Mouse (Mus musculus): Measurements from ENCODE around the gene Slc37a1. TPM values are rescaled to one million over a fixed set of nuclear protein-coding genes. Genes with fewer than 3 reads are reported as not detected.
A peak's percentile ranks its signal among the peaks of the same experiment; 100 is the strongest.
"Not testable (repeated sequence)": the region's sequence is repeated elsewhere in the genome, so short reads cannot be mapped to it uniquely, and the experiment has no call there.

The Slc37a1 gene
- polyA plus RNA-seq, 1 experiment from 2014 or later: 5.5 TPM

DNA sequence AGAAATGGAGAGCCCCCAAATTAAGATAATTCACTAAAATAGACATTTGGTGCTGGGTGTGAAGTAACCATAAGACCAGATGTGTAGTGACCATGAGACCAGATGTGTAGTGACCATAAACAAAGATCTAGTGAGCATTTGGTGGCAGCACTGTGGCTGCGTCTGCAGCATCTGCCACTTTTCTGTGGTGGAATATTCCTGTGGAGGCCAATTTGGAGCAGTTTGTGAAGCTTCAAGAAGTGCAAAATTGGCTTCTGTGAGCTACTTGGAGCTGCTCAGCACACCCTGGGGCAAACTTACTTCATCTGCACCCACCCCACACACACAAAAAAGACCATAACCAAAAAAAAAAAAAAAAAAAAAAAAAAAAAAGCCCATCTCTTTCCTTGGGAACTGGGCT, 18.6 kb upstream of the Slc37a1 start:
- Histone ChIP-seq H3K4me3 (no peak overlapping the region), H3K9ac (no peak overlapping the region), H3K27me3 (replicated peaks) (no peaks in the 10 kb centered on the region), H3K4me1 (replicated peaks) (peaks cover 10% of the 10 kb centered on the region), H3K9me3 (replicated peaks) (no peaks in the 10 kb centered on the region; the same call in 1 of the 2 replicates), H3K4me2 (no peak overlapping the region), H3K27ac (ENCODE audit: poor library complexity, severe bottlenecking) (no peak overlapping the region), H3K36me3 (no peaks in the 10 kb centered on the region)
- WGBS: 73% methylated on average over 1 of the region's 1 CpGs
- ATAC-seq (ENCODE audit: insufficient number of reproducible peaks, low FRiP score): no peak

DNA sequence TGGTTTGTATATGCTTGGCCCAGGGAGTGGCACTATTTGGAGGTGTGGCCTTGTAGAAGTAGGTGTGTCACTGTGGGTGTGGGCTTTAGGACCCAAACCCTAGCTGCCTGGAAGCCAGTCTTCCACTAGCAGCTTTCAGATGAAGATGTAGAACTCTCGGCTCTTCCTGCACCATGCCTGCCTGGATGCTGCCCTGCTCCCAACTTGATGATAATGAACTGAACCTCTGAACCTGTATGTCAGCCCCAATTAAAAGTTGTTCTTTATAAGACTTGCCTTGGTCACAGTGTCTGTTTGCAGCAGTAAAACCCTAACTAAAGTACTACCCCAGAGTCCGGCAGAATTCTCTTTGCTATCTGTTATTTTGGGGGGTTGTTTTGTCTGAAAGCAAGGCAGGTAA, 16.8 kb upstream of the Slc37a1 start:
- 80% methylated on average over 2 of the region's 2 CpGs for WGBS
- H3K9me3 ChIP-seq (replicated peaks): no peaks in the 10 kb centered on the region
- no peaks in the 10 kb centered on the region; the same call in 1 of the 2 replicates for H3K27me3 ChIP-seq (replicated peaks)
- no peak for ATAC-seq (ENCODE audit: insufficient number of reproducible peaks, low FRiP score)
- peaks cover 10% of the 10 kb centered on the region for H3K4me1 ChIP-seq (replicated peaks)
- no peak overlapping the region for H3K9ac ChIP-seq
- H3K4me2 ChIP-seq: no peak overlapping the region
- no peak overlapping the region for H3K4me3 ChIP-seq
- H3K27ac ChIP-seq (ENCODE audit: poor library complexity, severe bottlenecking): no peak overlapping the region
- H3K36me3 ChIP-seq: no peaks in the 10 kb centered on the region

DNA sequence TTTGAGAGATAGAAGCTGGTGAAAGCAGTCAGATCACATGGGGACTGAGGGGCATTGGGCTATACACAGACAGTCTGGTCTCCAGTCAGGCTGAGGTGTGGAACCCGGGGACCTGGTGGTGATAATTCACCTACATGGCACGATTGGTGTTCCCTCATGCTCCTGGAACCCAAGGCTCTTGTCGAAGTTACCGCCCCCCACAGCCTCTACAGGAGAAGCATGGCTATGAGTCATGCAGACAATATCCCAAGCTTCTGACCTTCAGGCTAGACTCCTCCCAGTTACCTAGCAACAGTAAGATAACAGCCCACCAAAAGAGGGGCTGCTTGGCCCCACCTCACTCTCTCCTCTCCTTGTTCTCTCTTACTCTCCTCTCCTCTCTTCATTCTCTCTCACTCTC, 16.3 kb upstream of the Slc37a1 start:
- H3K27ac ChIP-seq (ENCODE audit: poor library complexity, severe bottlenecking): no peak overlapping the region
- 64% methylated on average over 4 of the region's 4 CpGs for WGBS
- H3K9me3 ChIP-seq (replicated peaks): no peaks in the 10 kb centered on the region

DNA sequence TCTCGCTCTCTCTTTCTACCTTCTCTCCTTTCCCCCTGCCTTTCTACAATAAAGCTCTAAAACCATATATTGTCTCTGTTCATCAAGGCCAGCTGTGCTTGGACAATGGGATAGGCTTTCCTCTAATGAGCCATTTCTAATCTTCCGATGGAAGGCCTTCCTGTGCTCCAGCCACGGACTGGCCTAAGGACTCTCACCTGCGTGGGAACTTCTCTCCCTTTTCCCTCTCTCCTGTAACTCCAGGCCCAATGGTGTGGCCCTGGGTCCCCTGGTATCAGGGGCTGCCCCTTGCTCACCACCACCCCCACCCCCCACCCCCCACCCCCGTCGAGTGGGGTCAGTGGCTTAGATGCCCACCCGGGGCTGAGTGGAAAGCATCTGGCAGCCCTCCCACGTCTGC, 15.9 kb upstream of the Slc37a1 start:
- not testable (repeated sequence) for H3K27me3 ChIP-seq (replicated peaks); ATAC-seq (ENCODE audit: insufficient number of reproducible peaks, low FRiP score)

More for the DNA sequence above, 16.3 kb upstream of the Slc37a1 start:
- Histone ChIP-seq H3K27me3 (replicated peaks) (no peaks in the 10 kb centered on the region; the same call in 1 of the 2 replicates), H3K4me2 (no peak overlapping the region), H3K4me3 (no peak overlapping the region), H3K36me3 (no peaks in the 10 kb centered on the region), H3K4me1 (replicated peaks) (peaks cover 10% of the 10 kb centered on the region), H3K9ac (no peak overlapping the region)
- no peak for ATAC-seq (ENCODE audit: insufficient number of reproducible peaks, low FRiP score)

DNA sequence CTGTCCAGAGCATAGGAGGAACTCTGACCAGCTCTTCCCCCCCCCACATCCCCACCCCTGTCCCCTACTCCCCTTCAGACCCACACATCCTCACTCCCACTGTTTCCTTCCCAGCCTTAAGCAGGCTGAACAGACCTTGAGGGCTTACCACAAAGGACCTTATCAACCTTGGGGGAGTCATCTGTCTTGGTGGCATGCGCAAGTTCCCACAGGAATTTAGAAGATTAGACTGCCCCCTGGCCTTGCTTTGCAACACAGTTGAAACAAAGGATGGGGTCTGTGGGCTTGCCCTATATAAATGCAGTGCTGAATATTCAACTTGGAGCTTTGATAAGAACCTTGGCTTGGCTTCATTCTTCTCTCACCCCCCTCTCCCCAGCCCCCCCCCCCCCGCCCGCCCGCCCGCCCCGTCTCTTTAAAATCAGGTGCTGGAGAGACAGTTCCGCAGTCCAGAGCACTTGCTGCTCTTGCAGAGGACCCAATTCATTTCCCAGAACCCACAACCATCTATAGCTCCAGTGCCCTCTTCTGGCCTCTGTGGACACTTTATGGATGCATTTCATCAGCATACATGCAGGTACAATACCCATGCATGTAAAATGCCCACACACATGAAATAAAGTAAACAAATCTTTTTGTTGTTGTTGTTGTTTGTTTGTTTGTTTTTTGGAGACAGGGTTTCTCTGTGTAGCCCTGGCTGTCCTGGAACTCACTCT, 15.3 kb upstream of the Slc37a1 start:
- no peaks in the 10 kb centered on the region for H3K36me3 ChIP-seq
- peaks cover 10% of the 10 kb centered on the region for H3K4me1 ChIP-seq (replicated peaks)
- no peak for ATAC-seq (ENCODE audit: insufficient number of reproducible peaks, low FRiP score)
- no peak overlapping the region for H3K4me2 ChIP-seq
- H3K9me3 ChIP-seq (replicated peaks): no peaks in the 10 kb centered on the region
- 33% methylated on average over 7 of the region's 7 CpGs for WGBS
- no peak overlapping the region for H3K9ac ChIP-seq
- no peak overlapping the region for H3K27ac ChIP-seq (ENCODE audit: poor library complexity, severe bottlenecking)
- no peak overlapping the region for H3K4me3 ChIP-seq
- no peaks in the 10 kb centered on the region; the same call in 1 of the 2 replicates for H3K27me3 ChIP-seq (replicated peaks)

More for the DNA sequence above, 15.9 kb upstream of the Slc37a1 start:
- H3K36me3 ChIP-seq; H3K4me2 ChIP-seq; H3K4me3 ChIP-seq; H3K4me1 ChIP-seq (replicated peaks); H3K27ac ChIP-seq (ENCODE audit: poor library complexity, severe bottlenecking); H3K9ac ChIP-seq; H3K9me3 ChIP-seq (replicated peaks): not testable (repeated sequence)
- 69% methylated on average over 8 of the region's 8 CpGs for WGBS

DNA sequence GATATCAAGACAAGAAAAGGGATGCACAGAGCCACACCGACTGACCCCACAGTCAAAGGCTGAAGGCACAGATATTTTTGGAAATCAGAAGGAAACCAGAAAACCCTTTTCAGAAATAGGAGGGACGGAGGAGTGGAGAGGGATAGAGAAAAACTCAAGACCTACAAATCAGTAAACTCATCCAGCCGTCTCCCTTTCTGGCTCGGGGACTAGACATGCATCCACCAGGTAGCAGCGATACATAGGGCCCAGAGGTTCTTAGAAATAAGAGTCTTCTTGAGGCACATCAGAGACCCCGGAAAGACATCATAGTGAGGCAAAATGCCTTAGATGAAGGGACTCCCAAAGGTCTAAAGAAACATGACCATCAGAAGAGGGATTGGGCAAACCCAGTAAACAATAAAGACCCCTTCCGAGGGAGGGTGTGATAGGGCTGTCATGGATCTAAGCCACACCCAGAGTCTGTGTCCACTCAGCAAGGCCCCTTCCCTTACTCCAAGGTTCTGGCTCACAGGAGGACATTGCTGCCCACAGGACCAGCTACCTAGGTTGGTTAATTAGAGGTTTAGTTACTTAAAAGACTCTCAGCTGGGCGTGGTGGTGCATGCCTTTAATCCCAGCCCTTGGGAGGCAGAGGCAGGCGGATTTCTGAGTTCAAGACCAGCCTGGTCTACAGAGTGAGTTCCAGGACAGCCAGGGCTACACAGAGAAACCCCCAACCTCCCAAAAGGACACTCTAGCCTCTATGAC, 14.0 kb upstream of the Slc37a1 start:
- ATAC-seq (ENCODE audit: insufficient number of reproducible peaks, low FRiP score): no peak
- Histone ChIP-seq H3K9ac (no peak overlapping the region), H3K4me3 (no peak overlapping the region), H3K4me2 (no peak overlapping the region), H3K9me3 (replicated peaks) (no peaks in the 10 kb centered on the region), H3K4me1 (replicated peaks) (peaks cover 10% of the 10 kb centered on the region), H3K27ac (ENCODE audit: poor library complexity, severe bottlenecking) (no peak overlapping the region), H3K27me3 (replicated peaks) (no peaks in the 10 kb centered on the region; the same call in 1 of the 2 replicates), H3K36me3 (no peaks in the 10 kb centered on the region)
- 80% methylated on average over 9 of the region's 9 CpGs for WGBS

DNA sequence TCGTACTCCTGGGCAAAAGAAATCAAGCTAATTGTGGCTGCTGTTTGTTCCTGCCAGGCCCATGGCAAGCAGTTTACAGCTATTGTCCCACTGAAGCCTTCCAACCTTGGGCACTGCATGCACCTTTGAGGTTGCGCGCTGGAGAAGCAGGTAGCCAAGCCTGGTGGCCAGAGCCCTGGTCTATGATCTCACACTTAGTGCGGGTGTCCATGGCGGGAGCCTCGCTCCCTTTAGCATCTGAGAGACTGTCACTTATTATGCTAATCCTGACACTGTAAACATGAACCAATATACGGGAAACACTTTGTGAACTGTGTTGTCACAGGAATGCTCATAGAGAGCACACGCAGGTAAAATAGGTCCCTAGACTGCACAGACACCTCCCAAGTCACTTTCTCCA, 13.0 kb upstream of the Slc37a1 start:
- Histone ChIP-seq H3K9me3 (replicated peaks) (no peaks in the 10 kb centered on the region), H3K27me3 (replicated peaks) (no peaks in the 10 kb centered on the region; the same call in 1 of the 2 replicates), H3K4me3 (no peak overlapping the region), H3K27ac (ENCODE audit: poor library complexity, severe bottlenecking) (no peak overlapping the region), H3K36me3 (no peaks in the 10 kb centered on the region), H3K4me1 (replicated peaks) (peaks cover 10% of the 10 kb centered on the region), H3K4me2 (no peak overlapping the region), H3K9ac (no peak overlapping the region)
- WGBS: 84% methylated on average over 8 of the region's 8 CpGs
- no peak for ATAC-seq (ENCODE audit: insufficient number of reproducible peaks, low FRiP score)

DNA sequence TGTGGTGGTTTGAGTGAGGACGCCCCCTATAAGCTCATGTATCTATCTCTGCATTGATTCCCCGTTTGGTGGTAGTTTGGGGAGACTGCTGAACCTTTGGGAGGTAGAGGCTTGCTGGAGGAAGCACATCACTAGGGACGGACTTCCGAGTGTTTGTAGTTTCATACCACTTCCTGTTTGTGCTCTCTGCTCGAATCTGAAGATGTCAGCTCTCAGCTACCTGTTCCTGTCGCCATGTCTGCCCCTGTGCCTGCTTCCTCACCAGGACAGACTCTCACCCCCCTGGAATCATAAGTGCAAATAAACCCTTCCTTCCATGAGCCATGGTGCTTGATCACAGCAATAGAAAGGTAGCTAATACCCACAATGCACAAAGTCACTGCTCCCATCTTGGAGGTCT, 11.4 kb upstream of the Slc37a1 start:
- H3K27me3 ChIP-seq (replicated peaks): no peaks in the 10 kb centered on the region; the same call in 1 of the 2 replicates
- no peak overlapping the region for H3K4me3 ChIP-seq
- ATAC-seq (ENCODE audit: insufficient number of reproducible peaks, low FRiP score): no peak
- no peak overlapping the region for H3K4me2 ChIP-seq
- H3K9me3 ChIP-seq (replicated peaks): no peaks in the 10 kb centered on the region
- WGBS: 64% methylated on average over 6 of the region's 6 CpGs
- no peak overlapping the region for H3K27ac ChIP-seq (ENCODE audit: poor library complexity, severe bottlenecking)
- H3K4me1 ChIP-seq (replicated peaks): peaks cover 14% of the 10 kb centered on the region
- no peaks in the 10 kb centered on the region for H3K36me3 ChIP-seq
- no peak overlapping the region for H3K9ac ChIP-seq

DNA sequence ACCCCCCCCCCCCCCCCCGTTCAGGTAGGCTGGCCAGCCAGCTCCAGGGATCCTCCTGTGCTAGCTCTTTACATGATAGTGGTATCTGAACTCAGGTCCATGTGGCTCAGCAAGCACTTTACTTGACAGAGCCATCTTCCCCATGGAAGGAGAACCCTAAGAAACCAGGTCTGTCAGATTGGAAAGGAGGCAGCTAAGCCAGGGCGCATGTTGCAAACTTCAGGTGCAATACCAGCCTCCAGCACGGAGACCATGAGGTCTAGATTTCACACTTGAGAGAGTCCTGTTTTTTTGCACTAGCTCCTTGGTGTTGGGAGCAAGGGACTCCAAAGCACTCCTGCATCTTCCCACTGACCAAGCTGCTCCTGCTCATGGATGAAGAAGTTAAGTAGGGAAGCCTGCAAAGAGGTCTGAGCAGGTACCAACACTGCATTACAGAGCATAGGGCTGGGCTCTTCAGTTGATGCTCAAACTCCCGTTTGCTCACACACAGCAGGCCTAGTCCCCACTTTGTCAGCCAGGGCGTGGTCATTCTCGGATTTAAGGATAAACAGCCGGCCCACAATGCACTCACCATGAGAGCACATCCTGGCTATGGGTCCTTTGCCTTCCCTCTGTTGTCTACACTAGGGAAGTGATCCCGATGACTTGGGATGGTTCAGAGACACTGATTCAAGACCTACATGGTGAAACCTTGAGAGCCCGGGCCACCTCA, 10.2 kb upstream of the Slc37a1 start:
- peak; percentile 16; the same call in 1 of the 2 replicates for ATAC-seq (ENCODE audit: insufficient number of reproducible peaks, low FRiP score)
- 21% methylated on average over 9 of the region's 9 CpGs for WGBS
- Histone ChIP-seq H3K4me2 (peak overlapping the region; percentile 79), H3K4me3 (peak overlapping the region; percentile 52), H3K9ac (peak overlapping the region; percentile 3; the same call in 1 of the 2 replicates), H3K27me3 (replicated peaks) (no peaks in the 10 kb centered on the region; the same call in 1 of the 2 replicates), H3K36me3 (no peaks in the 10 kb centered on the region), H3K4me1 (replicated peaks) (peaks cover 5% of the 10 kb centered on the region; the same call in 1 of the 2 replicates), H3K9me3 (replicated peaks) (no peaks in the 10 kb centered on the region), H3K27ac (ENCODE audit: poor library complexity, severe bottlenecking) (no peak overlapping the region)

DNA sequence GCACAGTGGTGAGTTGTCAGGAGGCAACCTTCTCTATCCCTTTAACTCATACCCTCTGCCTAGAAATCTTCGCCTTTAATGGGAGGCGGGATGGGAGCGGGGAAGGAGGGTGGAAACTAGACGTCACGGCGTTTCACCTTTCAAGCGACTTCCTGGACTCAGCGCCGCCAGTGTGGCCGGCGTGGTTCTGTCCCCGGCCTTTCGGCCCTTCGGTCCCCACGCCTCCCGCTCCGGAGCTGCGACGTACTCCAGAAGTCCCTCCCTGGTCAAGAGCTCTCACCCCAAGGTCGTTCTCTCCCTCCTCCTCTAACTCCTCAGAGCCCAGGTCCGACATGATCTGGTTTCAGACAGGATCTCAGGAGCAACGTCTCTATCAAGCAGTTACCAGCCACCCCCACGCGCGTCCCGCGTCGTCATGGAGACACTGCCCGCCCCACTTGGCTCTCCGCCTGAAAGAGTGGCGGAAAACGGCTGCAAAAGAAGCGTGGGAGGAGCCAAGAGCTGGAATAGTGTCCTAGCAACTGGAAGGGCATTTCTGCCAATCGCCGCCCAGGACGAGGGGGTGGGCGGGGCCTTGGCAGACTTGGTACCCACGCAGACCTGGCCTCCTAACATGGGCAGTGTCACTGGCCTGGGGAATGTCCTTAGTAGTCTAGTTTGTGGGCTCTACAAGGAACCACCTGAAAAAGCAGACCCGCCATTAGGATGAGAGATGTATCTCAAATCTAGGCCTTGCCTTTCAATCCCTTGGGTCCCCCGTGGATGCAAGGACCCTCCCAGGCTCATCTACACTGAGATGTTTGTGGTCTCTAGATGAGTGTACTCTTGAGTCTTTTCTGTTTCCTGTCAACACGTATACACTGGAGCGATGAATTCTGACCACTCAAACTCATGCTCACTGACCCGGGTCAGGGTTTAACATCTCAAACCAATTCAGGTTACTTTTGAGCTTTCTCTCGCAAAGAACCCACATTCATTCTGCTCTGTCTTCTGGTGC, 9.4 kb upstream of the Slc37a1 start, which contains the start of gene Rsph1:
TSS of gene Rsph1 (minus strand) at position 462 of the 997 bp plus-strand sequence.
- Histone ChIP-seq H3K27ac (ENCODE audit: poor library complexity, severe bottlenecking) (no peak within 1 kb of the TSS), H3K9ac (peak within 1 kb of the TSS; percentile 36), H3K27me3 (replicated peaks) (no peaks in the 10 kb centered on the region; the same call in 1 of the 2 replicates), H3K36me3 (no peaks in the 10 kb centered on the region), H3K4me3 (peak within 1 kb of the TSS; percentile 52), H3K4me1 (replicated peaks) (peaks cover 4% of the 10 kb centered on the region; the same call in 1 of the 2 replicates), H3K4me2 (peak within 1 kb of the TSS; percentile 79), H3K9me3 (replicated peaks) (no peaks in the 10 kb centered on the region)
- 8% methylated on average over 44 of the region's 44 CpGs for WGBS
- peak; percentile 86 for ATAC-seq (ENCODE audit: insufficient number of reproducible peaks, low FRiP score)
